Mouse (Mus musculus): Measurements from ENCODE around the gene Mark1. TPM values are rescaled to one million over a fixed set of nuclear protein-coding genes. Genes with fewer than 3 reads are reported as not detected.

Mark1 gene
- polyA plus RNA-seq (2012; rRNA removed), result 1.1 and 1.8 TPM in 2 replicates

DNA sequence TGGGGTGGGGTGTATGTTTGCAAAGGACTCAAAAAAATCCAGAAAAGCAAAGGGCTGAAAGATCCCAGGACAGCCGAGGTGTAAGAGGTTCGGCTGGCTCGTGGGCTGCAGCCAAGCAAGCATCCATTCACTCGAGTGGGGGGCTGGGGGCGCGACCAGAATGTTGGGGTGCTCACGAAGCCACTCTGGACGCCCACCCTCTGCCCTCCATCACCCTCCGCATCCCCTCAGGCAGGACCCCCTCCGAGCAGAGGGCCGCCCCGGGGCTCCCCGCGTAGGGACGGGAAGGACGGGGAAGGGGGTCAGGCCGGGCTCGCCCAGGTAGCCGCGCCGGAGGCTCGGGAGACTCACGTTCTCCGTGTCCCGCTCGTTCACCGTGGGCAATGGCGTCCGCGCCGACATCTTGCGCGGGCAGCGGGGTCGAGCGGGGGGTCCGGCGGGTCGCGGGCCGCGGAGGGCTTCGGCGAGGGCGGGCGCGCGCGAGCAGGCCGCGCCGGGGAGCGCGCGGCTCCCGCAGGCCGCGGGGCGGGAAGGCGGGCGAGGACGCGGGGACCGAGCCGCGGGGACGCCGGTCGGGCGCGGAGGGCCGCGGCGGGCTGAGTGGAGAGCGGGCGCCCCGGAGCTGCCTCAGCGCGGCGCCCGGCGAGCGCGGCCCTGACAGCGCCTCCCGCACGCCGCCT, at the start of gene Mark1:
Mark1 (minus strand) TSS at position 500 of the 680 bp plus-strand sequence.
- WGBS, result 6% methylated on average over 86 of the region's 88 CpGs
- no peak for DNase-seq (ENCODE audit: low read depth, low spot score)

DNA sequence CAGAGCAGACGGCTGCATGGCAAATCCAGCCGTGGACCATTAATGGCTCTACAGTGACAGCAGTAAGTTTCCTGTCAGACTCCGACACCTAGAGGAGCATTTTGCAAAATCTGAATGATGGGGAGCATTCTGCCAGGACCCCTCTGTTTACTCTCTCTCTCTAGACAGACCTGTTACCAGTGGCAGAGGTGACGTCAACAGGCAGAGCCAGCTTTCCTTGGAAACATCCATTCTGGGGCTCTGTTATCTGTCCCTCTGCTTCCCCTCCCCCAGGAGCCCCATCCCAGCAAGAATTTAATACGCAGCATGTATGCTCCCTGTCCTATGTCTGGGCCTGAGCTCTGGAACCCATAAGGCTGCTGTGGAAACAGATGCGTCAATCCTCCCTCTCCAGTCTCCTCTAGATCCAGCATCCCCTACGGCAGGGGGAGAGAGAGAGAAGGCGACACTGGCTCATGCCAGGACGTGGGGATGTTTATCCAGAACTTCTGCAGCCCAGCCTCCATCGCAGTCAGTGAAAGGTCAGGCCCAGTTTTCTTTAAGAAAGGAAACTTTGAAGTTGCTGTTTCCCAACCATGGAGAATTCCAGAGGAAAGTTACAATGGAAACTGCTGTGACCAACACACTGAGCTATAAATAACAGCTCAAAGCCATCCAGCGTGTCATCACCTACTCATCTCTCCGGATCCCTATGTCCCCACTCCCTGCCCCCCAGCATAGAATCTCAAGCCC, 48.3 kb upstream of the Mark1 start:
- 69% methylated on average over 12 of the region's 12 CpGs for WGBS
- no peak for DNase-seq (ENCODE audit: low read depth, low spot score)

DNA sequence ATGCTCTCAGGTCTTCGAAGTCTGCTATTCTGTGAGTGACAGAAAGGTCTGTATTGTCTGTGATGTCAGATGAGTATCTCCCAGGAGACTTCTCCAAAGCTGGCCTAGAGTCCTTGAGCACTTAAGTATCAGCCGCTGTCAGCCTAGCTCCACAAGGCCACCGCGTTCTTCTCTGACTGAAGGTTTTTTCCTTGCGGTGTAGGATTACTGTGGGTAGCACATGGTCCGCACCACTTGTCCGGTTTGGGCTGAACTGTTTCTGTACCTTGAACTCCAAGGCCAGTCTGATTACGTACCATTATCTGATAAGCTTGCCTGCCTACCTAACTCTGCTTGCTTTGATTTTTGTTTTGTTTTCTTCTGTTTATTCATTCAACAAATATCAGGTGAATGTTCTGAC, 47.1 kb upstream of the Mark1 start:
- no peak for DNase-seq (ENCODE audit: low read depth, low spot score)
- 62% methylated on average over 8 of the region's 8 CpGs for WGBS

DNA sequence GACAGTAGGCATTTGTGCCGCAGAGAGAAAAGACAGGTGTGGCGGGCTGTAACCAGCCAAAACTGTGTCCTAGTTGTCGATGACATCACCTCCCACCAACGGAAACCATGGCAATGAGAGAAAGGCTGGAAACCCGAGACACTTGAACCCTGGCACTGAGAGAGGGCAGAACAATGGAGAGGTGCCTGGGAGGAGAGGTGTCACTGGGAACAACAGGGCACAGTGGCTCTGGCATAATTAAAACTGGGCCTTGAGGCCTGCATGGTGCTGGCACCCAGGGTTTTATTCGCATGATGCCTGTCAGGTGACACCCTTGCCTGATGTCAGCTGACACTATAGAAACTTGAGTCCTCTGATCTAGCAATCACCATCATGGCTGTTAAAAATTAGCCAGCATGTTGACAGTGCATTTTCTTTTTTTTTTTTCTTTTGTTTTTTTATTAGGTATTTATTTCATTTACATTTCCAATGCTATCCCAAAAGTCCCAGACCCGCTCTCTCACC, 38.9 kb upstream of the Mark1 start:
- WGBS, result 54% methylated on average over 7 of the region's 7 CpGs

DNA sequence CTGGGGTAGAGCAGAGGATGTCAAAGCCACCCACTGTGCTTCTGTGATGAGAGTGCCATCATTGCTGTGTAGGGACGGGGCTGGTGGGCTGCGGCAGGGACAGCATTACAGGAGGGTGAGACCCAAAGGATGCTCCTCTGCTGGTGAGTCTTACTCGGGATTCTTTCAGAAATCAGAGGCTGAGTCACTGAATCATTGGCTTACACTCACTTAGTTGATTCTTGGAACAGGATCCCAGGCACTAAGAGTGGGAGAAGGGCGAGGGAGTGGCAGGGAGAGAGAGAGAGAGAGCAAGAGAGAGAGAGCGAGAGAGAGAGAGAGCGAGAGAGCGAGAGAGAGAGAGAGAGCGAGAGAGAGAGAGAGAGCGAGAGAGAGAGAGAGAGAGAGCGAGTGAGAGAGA, 31.2 kb upstream of the Mark1 start:
- no peak for DNase-seq (ENCODE audit: low read depth, low spot score)
- 80% methylated on average over 10 of the region's 10 CpGs for WGBS

More for the DNA sequence above, 38.9 kb upstream of the Mark1 start:
- no peak for DNase-seq (ENCODE audit: low read depth, low spot score)

DNA sequence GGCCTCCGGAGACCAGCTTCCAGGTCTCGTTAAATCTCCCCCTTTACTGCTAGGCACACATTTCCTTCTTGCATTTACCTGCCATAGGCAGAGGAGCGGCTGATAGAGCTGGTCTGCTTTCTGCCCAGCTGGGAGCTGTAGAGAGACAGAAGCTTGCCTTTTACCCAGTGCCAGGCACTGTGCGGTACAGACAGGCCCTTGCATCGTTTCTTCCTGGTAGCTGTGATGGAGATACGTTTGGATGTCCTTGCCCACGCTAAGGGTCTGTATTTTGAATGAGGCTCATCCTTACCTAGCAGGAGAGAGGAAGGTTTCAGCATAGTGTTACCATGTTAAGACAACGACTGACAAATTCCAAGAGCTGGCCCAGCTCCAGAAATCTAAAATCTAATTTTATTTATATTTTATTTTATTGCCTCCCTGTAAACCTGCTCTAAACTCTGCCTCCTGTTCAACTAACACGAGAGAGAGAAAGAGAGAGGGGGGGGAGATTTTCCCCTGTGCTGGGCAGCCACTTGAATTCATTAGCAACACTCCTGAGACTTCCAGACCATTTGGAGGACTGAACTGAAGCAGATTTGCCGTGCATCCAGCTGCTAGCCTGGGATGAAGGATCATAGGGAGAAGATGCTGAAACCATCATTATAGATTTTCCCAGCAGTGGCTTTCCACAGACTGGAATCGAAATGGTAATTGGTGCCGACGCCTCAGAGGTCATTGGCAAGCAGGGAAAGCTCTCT, 21.2 kb upstream of the Mark1 start:
- WGBS, result 48% methylated on average over 13 of the region's 13 CpGs
- DNase-seq (ENCODE audit: low read depth, low spot score), result no peak

DNA sequence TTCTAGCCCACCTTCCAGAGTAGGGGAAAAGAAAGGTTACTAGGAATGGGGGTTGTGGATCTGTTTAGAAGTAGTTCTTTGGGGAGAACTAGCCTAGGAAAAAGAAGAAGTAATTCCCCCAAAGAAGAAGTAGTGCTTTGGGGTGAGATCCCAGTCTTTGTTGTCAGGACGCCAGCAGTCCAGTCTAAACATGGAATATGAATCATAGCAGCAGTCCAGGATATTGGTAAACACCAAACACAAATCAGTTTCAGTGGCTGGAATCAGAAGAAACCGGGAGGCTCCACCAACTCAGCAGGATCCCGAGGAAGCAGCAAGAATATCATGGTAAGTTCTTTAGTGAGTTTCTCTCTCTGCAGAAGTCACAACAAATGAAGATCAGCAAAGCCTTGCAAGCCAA, 13.2 kb upstream of the Mark1 start:
- WGBS, result 73% methylated on average over 3 of the region's 3 CpGs
- DNase-seq (ENCODE audit: low read depth, low spot score), result no peak

DNA sequence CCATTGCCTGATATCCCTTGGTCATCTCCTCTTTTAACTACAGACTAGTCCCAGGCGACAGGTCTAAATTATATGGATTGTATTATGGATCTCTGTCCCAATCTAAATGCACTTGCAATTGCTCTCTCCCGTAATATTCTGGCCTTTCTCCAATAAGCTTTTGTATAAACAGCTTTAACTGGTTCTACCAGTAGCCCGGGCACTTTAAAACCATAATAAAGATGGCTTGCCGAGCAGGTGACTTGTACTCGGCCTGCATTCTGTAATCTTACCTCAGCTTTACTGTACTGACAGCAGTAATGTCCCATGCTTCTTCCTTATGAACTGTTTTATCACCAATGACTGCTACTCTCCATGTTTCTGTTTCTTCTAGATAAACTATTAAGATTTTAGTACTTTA, 7.7 kb upstream of the Mark1 start:
- peak; percentile 78 for DNase-seq (ENCODE audit: low read depth, low spot score)
- 32% methylated on average over 5 of the region's 5 CpGs for WGBS

DNA sequence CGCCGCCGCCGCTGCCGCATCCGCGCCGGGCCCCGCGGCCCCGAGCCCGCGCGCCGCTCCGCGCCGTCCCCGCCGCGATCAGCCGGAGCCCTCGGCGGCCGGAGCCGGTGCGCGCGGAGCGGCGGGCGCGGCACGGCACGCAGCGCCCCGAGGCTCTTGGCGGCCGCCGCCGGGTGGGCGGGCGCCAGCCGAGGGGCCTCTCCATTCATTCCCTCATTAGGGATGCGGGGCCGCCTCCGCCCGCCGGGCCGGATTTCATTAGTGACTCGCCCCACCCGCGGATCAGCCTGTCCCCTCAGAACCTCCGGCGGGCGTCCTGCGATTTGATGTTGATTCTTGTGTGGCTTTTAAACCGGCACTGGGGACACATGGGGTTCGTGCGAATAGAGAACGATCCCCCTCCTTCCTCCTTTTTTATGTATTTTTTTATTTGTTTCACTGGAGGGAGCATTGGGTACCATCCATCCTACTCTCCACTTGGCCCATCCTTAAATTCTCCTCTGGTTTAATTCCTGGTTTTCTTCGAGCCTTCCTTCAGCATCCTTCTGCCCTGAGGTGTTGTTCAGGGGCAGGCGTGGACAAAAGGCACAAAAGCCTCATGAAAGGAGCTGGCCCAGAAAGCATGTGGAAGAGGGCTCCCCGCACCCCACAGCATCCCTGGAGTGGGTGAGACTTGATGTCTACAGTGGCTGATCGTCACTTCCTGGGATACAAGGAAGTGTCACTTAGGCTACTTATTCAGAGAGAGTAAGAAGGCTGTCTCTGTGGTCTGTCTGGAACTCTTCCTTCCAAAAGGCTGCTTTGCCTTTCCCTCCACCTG, 620 bp upstream of the Mark1 start:
- 15% methylated on average over 65 of the region's 65 CpGs for WGBS
- DNase-seq (ENCODE audit: low read depth, low spot score), result no peak

DNA sequence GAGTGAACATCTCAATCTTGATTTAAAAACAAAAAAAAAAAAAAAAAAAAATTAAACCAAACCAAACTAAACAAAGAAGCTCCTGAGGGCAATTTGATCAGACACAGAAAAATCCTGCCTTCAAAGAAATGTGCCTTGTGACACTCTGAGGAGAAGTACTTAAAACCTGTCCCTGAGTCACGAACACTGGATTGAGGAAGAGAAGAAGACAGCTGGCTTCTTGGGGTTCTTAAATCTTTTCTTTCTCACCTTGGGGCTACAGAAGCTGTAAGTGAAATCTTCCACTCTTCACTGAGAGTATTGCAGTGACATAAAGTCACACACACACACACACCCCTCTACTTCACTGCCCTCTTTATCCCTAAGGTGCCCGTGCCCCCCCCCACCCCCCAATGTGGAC, 739 bp downstream of the Mark1 start:
- WGBS, result 23% methylated on average over 2 of the region's 2 CpGs

DNA sequence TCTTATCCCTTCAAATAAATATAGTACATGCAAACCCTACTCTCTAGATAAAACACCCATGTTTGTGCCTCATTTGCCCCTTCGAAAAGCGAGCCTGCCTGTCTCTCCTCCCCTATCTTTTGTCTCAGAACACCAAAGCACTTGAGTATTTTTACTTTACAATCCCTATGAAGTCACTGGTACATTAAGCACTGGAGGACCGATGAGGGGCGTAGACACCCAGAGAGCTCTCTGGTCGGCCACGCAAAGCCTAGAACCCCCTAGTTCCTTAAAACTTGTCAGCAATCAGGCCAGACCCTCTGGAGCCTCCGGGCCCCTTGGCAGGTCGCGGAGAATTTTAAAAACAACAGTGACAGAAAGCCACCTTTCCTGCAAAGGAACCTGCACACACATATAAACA, 1.2 kb downstream of the Mark1 start:
- WGBS, result 89% methylated on average over 9 of the region's 9 CpGs

More for the DNA sequence above, 739 bp downstream of the Mark1 start:
- no peak for DNase-seq (ENCODE audit: low read depth, low spot score)

DNA sequence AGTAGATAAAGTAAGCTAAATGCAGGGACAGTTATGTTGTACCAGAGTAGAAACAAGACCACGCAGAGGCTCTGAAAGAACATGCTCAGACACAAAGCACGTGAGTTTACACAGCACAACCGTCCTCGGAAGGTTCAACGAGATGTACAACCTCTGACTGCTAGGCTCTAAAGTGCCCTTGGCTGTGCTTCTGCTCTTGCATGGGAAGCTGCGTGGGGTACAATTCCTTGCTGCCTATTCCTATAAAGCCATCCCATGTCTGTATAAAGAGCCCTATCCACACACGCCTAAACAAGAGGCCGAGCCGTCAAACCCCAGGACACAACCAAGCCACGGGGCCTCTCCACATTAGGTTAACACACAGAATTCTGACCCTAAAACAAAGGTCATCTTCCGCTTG, 1.9 kb downstream of the Mark1 start:
- DNase-seq (ENCODE audit: low read depth, low spot score), result no peak
- 90% methylated on average over 11 of the region's 11 CpGs for WGBS

More for the DNA sequence above, 1.2 kb downstream of the Mark1 start:
- DNase-seq (ENCODE audit: low read depth, low spot score), result no peak

DNA sequence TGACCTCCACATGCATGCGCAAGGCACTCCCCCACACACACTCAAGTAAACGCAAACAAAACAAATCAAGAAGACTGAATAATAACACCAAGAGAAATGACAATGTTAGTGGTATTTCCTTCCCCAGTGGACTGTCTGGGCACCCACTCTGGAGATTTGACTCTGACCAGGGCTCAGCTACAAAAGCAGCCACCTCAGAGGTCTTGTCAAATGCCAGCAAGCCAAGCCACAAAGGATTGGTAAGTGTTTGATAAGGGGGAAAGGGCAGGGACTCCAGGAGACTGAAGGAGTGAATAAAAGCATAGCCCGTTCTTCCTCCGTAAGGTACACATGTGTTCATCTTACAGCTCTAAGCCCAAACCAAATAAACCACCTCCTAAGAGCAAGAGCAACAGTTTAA, 4.0 kb downstream of the Mark1 start:
- DNase-seq (ENCODE audit: low read depth, low spot score), result no peak
- WGBS, result 77% methylated on average over 4 of the region's 4 CpGs

DNA sequence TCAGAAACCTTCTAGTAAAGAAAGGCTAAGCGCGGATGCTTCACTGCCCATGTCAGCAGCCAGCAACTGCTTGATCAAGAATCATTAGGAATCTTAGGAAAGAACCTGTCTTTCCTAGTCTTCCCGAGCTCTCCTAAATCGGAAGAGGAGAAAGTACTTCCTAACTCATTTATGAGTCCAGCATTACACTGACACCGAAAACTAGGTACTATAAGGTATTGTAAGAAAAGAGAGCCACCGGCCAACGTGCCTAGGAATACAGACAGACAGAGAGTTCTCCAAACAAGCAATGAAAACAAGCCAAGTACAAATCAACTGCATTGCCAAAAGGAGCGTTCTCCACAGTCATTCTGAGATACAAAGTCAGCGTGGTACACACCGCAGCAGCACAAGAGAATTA, 8.2 kb downstream of the Mark1 start:
- DNase-seq (ENCODE audit: low read depth, low spot score), result no peak
- 91% methylated on average over 10 of the region's 10 CpGs for WGBS

DNA sequence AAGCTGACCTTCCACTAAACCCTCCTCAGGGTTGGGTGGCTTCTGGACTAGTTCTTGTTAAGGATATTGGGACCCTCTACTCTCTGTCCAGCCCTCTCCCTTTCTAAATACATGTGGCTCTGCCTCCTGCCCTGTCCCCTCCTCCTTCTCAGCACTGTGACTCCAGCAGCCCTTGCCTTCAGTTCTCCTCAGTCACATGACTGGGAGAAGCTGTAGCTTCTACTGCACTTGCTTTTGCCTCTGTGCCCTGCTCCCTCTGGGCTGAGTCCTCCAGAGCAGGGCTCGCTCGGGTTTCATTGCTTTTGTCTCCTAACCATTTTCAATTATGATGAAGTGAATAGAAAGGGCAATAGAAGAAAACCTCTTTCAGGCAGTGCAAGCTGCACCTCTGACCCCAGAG, 12.6 kb downstream of the Mark1 start:
- WGBS, result 74% methylated on average over 2 of the region's 2 CpGs
- no peak for DNase-seq (ENCODE audit: low read depth, low spot score)

DNA sequence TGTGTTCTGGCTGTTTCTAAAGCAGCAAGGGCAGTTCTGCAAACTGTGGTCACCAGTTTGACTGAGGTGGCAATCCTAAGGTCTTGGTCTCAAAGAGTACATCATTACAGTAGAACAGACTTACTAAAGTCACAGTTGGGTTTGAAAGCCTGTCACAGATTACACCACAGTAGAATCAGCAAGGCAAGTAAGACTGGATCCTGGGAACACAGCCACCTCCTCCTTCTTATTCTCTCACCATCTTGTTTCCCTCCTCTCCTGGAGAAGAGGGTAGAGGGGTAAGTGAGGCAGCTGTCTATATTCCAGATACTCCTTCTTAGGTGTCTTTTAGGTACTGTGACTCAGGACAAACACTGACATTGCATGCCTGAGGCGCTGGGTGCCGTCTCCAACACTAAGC, 14.6 kb downstream of the Mark1 start:
- 86% methylated on average over 2 of the region's 2 CpGs for WGBS

DNA sequence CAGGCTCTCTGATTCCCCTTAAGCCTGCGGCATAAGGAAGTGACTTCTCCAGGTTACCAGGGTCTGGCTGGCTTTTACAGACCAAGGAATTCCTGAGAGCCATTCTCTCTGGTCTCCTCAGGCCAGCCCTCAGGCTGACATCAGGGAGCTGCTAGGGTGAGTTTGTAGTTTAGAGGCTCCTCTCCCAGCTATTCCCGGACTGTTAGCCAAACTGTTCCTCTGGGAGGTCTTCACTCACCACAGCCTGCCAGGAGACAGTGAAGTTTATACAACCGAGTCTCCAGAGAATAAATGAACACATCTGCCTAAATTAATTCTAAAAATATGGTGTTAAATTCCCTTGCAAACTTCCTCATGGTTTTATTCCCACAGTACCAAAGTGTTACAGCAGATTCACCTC, 15.6 kb downstream of the Mark1 start:
- WGBS, result 55% methylated on average over 3 of the region's 3 CpGs
- DNase-seq (ENCODE audit: low read depth, low spot score), result no peak

More for the DNA sequence above, 14.6 kb downstream of the Mark1 start:
- DNase-seq (ENCODE audit: low read depth, low spot score), result no peak

DNA sequence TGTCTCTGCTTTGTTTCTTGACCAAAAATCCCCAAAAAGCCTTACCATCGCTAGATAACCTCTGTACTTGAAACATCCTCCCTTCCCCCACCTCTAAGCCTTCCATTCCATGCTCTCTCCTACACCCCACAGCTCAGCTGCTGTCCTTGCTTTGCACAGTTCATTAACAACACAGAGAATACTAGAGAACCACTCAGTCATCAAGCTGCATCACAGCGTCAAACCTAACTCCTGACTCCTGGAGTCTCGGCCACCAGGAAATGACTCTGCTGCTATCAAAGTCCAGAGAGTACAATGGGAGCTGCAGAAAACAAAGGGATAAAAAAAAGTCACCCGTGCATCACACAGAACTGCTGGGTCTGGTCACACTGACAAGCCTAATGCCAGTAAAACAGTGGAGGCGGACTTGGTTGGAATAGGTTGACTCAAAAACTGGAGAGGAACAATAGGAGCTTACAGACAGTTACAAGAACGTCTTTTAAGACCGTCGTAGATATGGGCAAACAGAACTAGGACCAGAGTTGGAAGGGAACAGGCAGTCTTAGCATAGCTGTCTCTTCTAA, 27.1 kb downstream of the Mark1 start:
- WGBS, result 50% methylated on average over 8 of the region's 8 CpGs

DNA sequence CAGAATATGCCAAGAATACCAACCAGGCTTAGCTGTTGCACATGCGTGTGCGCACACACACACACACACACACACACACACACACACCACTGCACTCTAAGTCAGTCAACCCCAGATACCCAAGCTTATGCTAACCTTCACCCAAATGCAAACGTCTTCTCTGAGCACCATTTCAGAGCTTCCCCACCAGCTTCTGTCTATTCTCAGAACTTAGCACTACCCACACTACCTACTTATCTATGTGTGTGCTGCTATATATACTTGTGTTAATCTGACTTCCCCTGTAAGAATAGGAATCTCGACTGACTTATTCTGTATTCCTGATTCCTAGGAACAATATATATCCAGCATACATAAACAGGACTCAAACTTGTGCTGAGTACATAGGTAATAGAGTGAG, 30.0 kb downstream of the Mark1 start:
- 87% methylated on average over 4 of the region's 4 CpGs for WGBS
- DNase-seq (ENCODE audit: low read depth, low spot score), result no peak

More for the DNA sequence above, 27.1 kb downstream of the Mark1 start:
- DNase-seq (ENCODE audit: low read depth, low spot score), result no peak

All from large intestine, adult 2 months (tissue).